Mouse (Mus musculus) liver, embryonic 15.5 days (tissue): ENCODE data around the gene Ets1. TPM values are rescaled to one million over a fixed set of nuclear protein-coding genes. Genes with fewer than 3 reads are reported as not detected.

Experiments used
- ATAC-seq: fragments of 200-750 bp; cut with Nextera tagmentation; 2 replicates; pipeline ENCODE4 v1.8.0; 2017; ENCODE audit warnings: moderate number of reproducible peaks, mild to moderate bottlenecking, moderate library complexity; ENCODE audit not compliant: insufficient read depth
- H3K27ac ChIP-seq: fragments of 300-500 bp; sonication (generic); replicated peaks from 2 replicates; pipeline ENCODE4 v1.5.1; 2015; ENCODE audit warnings: mild to moderate bottlenecking, inconsistent platforms
- H3K27me3 ChIP-seq: fragments of 300-500 bp; sonication (generic); 2 replicates; pipeline ENCODE4 v1.6.1; 2015; ENCODE audit warnings: mild to moderate bottlenecking, inconsistent platforms
- H3K36me3 ChIP-seq: fragments of 300-500 bp; sonication (generic); replicated peaks from 2 replicates; pipeline ENCODE4 v1.6.1; 2015; ENCODE audit warnings: moderate library complexity, mild to moderate bottlenecking, inconsistent platforms
- H3K4me1 ChIP-seq: fragments of 300-500 bp; sonication (generic); replicated peaks from 2 replicates; pipeline ENCODE4 v1.6.1; 2015; ENCODE audit warnings: inconsistent platforms
- H3K4me2 ChIP-seq: fragments of 300-500 bp; sonication (generic); 2 replicates; pipeline ENCODE4 v1.6.1; 2015; ENCODE audit warnings: moderate library complexity, mild to moderate bottlenecking, inconsistent platforms
- H3K4me3 ChIP-seq: fragments of 300-500 bp; sonication (generic); replicated peaks from 2 replicates; pipeline ENCODE4 v1.5.1; 2015; ENCODE audit warnings: mild to moderate bottlenecking, inconsistent platforms
- H3K9ac ChIP-seq: fragments of 300-500 bp; sonication (generic); 2 replicates; pipeline ENCODE4 v1.6.1; 2015; ENCODE audit warnings: moderate library complexity, mild to moderate bottlenecking, inconsistent platforms
- H3K9me3 ChIP-seq: fragments of 300-500 bp; sonication (generic); replicated peaks from 2 replicates; pipeline ENCODE4 v1.6.1; 2016; ENCODE audit warnings: inconsistent platforms
- WGBS: fragments of 180-500 bp; shearing (Covaris S2); methylation state at CpG from one replicate; pipeline ENCODE4 v1.1.7; 2015; ENCODE audit warnings: mixed read lengths; ENCODE audit not compliant: insufficient replicate concordance; 5-methylcytosine and 5-hydroxymethylcytosine counted together
- polyA plus RNA-seq: library from polyadenylated mRNA; unstranded; fragments of >200 nt; fragmentation: Nextera tagmentation; extraction: Ambion mirVana; gene quantifications from 2 replicates; pipeline ENCODE4 v1.2.1, GENCODE M21; 2015

The Ets1 gene
- polyA plus RNA-seq, 1 experiment from 2014 or later, result 13.6 TPM

- Histone ChIP-seq H3K9me3 (no peaks in the 10 kb centered on the region), H3K4me2 (no peak overlapping the region), H3K27ac (no peak overlapping the region), H3K9ac (no peak overlapping the region), H3K4me1 (peaks cover 4% of the 10 kb centered on the region; the same call in 1 of the 2 replicates), H3K36me3 (no peaks in the 10 kb centered on the region), H3K27me3 (peaks cover 4% of the 10 kb centered on the region; the same call in 1 of the 2 replicates), H3K4me3 (no peak overlapping the region)
- no peak for ATAC-seq
- 38% methylated on average over 2 of the region's 2 CpGs for WGBS
Observed at GRCm38 (mm10) chr9:32680201-32680600, 44.2 kb downstream of the Ets1 start.

- Histone ChIP-seq H3K4me3 (no peak overlapping the region), H3K36me3 (no peaks in the 10 kb centered on the region), H3K27me3 (0 out of 2 replicates have a peak, but pooled peaks cover 7% of the 10 kb centered on the region), H3K4me1 (no peaks in the 10 kb centered on the region), H3K27ac (no peak overlapping the region), H3K9me3 (no peaks in the 10 kb centered on the region), H3K9ac (no peak overlapping the region), H3K4me2 (no peak overlapping the region)
- WGBS, result 26% methylated on average over 8 of the region's 8 CpGs
- ATAC-seq, result no peak
Observed at GRCm38 (mm10) chr9:32685793-32686558, 50.0 kb downstream of the Ets1 start.

GRCm38 (mm10) chr9:32688351-32688750 is 52.3 kb downstream of the Ets1 start:
- Histone ChIP-seq H3K4me1 (no peaks in the 10 kb centered on the region), H3K4me2 (no peak overlapping the region), H3K9me3 (no peaks in the 10 kb centered on the region), H3K27me3 (peaks cover 18% of the 10 kb centered on the region; the same call in 1 of the 2 replicates), H3K4me3 (no peak overlapping the region), H3K9ac (no peak overlapping the region), H3K36me3 (no peaks in the 10 kb centered on the region), H3K27ac (no peak overlapping the region)
- no peak for ATAC-seq
- WGBS, result 46% methylated on average over 2 of the region's 2 CpGs

- no peak for ATAC-seq
- H3K27me3 ChIP-seq, result peaks cover 31% of the 10 kb centered on the region
- no peak overlapping the region for H3K27ac ChIP-seq
- no peak overlapping the region for H3K4me3 ChIP-seq
- H3K36me3 ChIP-seq, result no peaks in the 10 kb centered on the region
- peaks cover 17% of the 10 kb centered on the region for H3K4me1 ChIP-seq
- H3K9me3 ChIP-seq, result no peaks in the 10 kb centered on the region
- WGBS, result 54% methylated on average over 12 of the region's 12 CpGs
- H3K4me2 ChIP-seq, result no peak overlapping the region
- H3K9ac ChIP-seq, result no peak overlapping the region
Observed at GRCm38 (mm10) chr9:32691151-32691925, 55.3 kb downstream of the Ets1 start.

GRCm38 (mm10) chr9:32692944-32693343 is 56.9 kb downstream of the Ets1 start:
- WGBS, result 62% methylated on average over 2 of the region's 2 CpGs
- H3K9ac ChIP-seq, result no peak overlapping the region

GRCm38 (mm10) chr9:32693411-32693810 is 57.4 kb downstream of the Ets1 start:
- no peak overlapping the region for H3K4me3 ChIP-seq
- ATAC-seq, result no peak
- H3K36me3 ChIP-seq, result no peaks in the 10 kb centered on the region
- H3K9ac ChIP-seq, result no peak overlapping the region
- H3K9me3 ChIP-seq, result no peaks in the 10 kb centered on the region
- WGBS, result 53% methylated on average over 3 of the region's 3 CpGs
- H3K4me1 ChIP-seq, result peaks cover 17% of the 10 kb centered on the region
- no peak overlapping the region for H3K27ac ChIP-seq
- H3K27me3 ChIP-seq, result peaks cover 47% of the 10 kb centered on the region
- no peak overlapping the region for H3K4me2 ChIP-seq

More at GRCm38 (mm10) chr9:32692944-32693343, 56.9 kb downstream of the Ets1 start:
- H3K4me1 ChIP-seq, result peaks cover 17% of the 10 kb centered on the region
- no peaks in the 10 kb centered on the region for H3K9me3 ChIP-seq
- H3K36me3 ChIP-seq, result no peaks in the 10 kb centered on the region
- no peak overlapping the region for H3K27ac ChIP-seq
- H3K4me2 ChIP-seq, result no peak overlapping the region
- no peak overlapping the region for H3K4me3 ChIP-seq
- H3K27me3 ChIP-seq, result peaks cover 47% of the 10 kb centered on the region
- no peak for ATAC-seq

GRCm38 (mm10) chr9:32694111-32694824 is 58.2 kb downstream of the Ets1 start:
- H3K4me1 ChIP-seq, result peaks cover 17% of the 10 kb centered on the region
- no peaks in the 10 kb centered on the region for H3K36me3 ChIP-seq
- H3K9ac ChIP-seq, result no peak overlapping the region
- H3K4me2 ChIP-seq, result no peak overlapping the region
- WGBS, result 56% methylated on average over 12 of the region's 12 CpGs
- H3K4me3 ChIP-seq, result no peak overlapping the region
- H3K27ac ChIP-seq, result no peak overlapping the region
- H3K9me3 ChIP-seq, result no peaks in the 10 kb centered on the region
- no peak for ATAC-seq
- H3K27me3 ChIP-seq, result peaks cover 47% of the 10 kb centered on the region

- ATAC-seq, result no peak
- no peaks in the 10 kb centered on the region for H3K9me3 ChIP-seq
- no peak overlapping the region for H3K27ac ChIP-seq
- peaks cover 47% of the 10 kb centered on the region for H3K27me3 ChIP-seq
- 37% methylated on average over 4 of the region's 4 CpGs for WGBS
- peak overlapping the region; percentile 71 for H3K4me3 ChIP-seq
- H3K4me2 ChIP-seq, result peak overlapping the region; percentile 94
- H3K36me3 ChIP-seq, result no peaks in the 10 kb centered on the region
- H3K4me1 ChIP-seq, result peaks cover 22% of the 10 kb centered on the region
- H3K9ac ChIP-seq, result peak overlapping the region; percentile 67
Observed at GRCm38 (mm10) chr9:32694916-32695490, 59.0 kb downstream of the Ets1 start.

GRCm38 (mm10) chr9:32695492-32696190 is 59.6 kb downstream of the Ets1 start:
- H3K36me3 ChIP-seq, result no peaks in the 10 kb centered on the region
- peak overlapping the region; percentile 94 for H3K4me2 ChIP-seq
- ATAC-seq, result peak; percentile 98
- peak overlapping the region; percentile 48 for H3K27ac ChIP-seq
- under 1% methylated on average over 67 of the region's 67 CpGs for WGBS
- H3K9ac ChIP-seq, result peak overlapping the region; percentile 67
- H3K4me3 ChIP-seq, result peak overlapping the region; percentile 71
- no peaks in the 10 kb centered on the region for H3K9me3 ChIP-seq
- H3K27me3 ChIP-seq, result peaks cover 44% of the 10 kb centered on the region
- H3K4me1 ChIP-seq, result peaks cover 22% of the 10 kb centered on the region

- Histone ChIP-seq H3K9me3 (no peaks in the 10 kb centered on the region), H3K27ac (peak overlapping the region; percentile 48), H3K9ac (peak overlapping the region; percentile 67), H3K4me1 (peaks cover 22% of the 10 kb centered on the region), H3K4me2 (peak overlapping the region; percentile 94), H3K36me3 (no peaks in the 10 kb centered on the region), H3K27me3 (peaks cover 44% of the 10 kb centered on the region), H3K4me3 (peak overlapping the region; percentile 71)
- ATAC-seq, result no peak; the same call in 1 of the 2 replicates
- WGBS, result 2% methylated on average over 13 of the region's 13 CpGs
Observed at GRCm38 (mm10) chr9:32696259-32696658, 60.2 kb downstream of the Ets1 start.
